Mouse (Mus musculus): ENCODE results near the gene Plekha5. TPM values are rescaled to one million over a fixed set of nuclear protein-coding genes. Genes with fewer than 3 reads are reported as not detected.
A peak's percentile ranks its signal among the peaks of the same experiment; 100 is the strongest.

Gene Plekha5
- total RNA-seq, 1 experiment from 2014 or later, result 26.4 TPM

GRCm38 (mm10) chr6:140608666-140609065 lies 184.8 kb downstream of the Plekha5 start:
- ATAC-seq (replicated peaks in 1 of 2; ENCODE audit: insufficient read depth in 1 of 2, low FRiP score in 2 of 2, low TSS enrichment in 1 of 2, low read depth in 1 of 2, poor library complexity in 2 of 2, severe bottlenecking in 2 of 2), result no peak

- ATAC-seq (replicated peaks in 1 of 2; ENCODE audit: insufficient read depth in 1 of 2, low FRiP score in 2 of 2, low TSS enrichment in 1 of 2, low read depth in 1 of 2, poor library complexity in 2 of 2, severe bottlenecking in 2 of 2), result peak; percentile 38 to 55; a peak in 1 of 4 replicates
Measured at GRCm38 (mm10) chr6:140609533-140609932, 185.7 kb downstream of the Plekha5 start.

GRCm38 (mm10) chr6:140610117-140610516 lies 186.3 kb downstream of the Plekha5 start:
- ATAC-seq (replicated peaks in 1 of 2; ENCODE audit: insufficient read depth in 1 of 2, low FRiP score in 2 of 2, low TSS enrichment in 1 of 2, low read depth in 1 of 2, poor library complexity in 2 of 2, severe bottlenecking in 2 of 2), result peak; percentile 25 to 51

- ATAC-seq (replicated peaks in 1 of 2; ENCODE audit: insufficient read depth in 1 of 2, low FRiP score in 2 of 2, low TSS enrichment in 1 of 2, low read depth in 1 of 2, poor library complexity in 2 of 2, severe bottlenecking in 2 of 2), result no peak
Measured at GRCm38 (mm10) chr6:140611282-140611681, 187.4 kb downstream of the Plekha5 start.

GRCm38 (mm10) chr6:140611893-140612473 lies 188.1 kb downstream of the Plekha5 start:
- no peak for ATAC-seq (replicated peaks in 1 of 2; ENCODE audit: insufficient read depth in 1 of 2, low FRiP score in 2 of 2, low TSS enrichment in 1 of 2, low read depth in 1 of 2, poor library complexity in 2 of 2, severe bottlenecking in 2 of 2)

- ATAC-seq (replicated peaks in 1 of 2; ENCODE audit: insufficient read depth in 1 of 2, low FRiP score in 2 of 2, low TSS enrichment in 1 of 2, low read depth in 1 of 2, poor library complexity in 2 of 2, severe bottlenecking in 2 of 2), result no peak
Measured at GRCm38 (mm10) chr6:140613822-140614221, 190.0 kb downstream of the Plekha5 start.

- ATAC-seq (replicated peaks in 1 of 2; ENCODE audit: insufficient read depth in 1 of 2, low FRiP score in 2 of 2, low TSS enrichment in 1 of 2, low read depth in 1 of 2, poor library complexity in 2 of 2, severe bottlenecking in 2 of 2), result 0 out of 4 replicates have a peak, but pooled peaks of 1 of the 2 experiments have one; percentile 19
Measured at GRCm38 (mm10) chr6:140614711-140615110, 190.9 kb downstream of the Plekha5 start.

- ATAC-seq (replicated peaks in 1 of 2; ENCODE audit: insufficient read depth in 1 of 2, low FRiP score in 2 of 2, low TSS enrichment in 1 of 2, low read depth in 1 of 2, poor library complexity in 2 of 2, severe bottlenecking in 2 of 2), result no peak
Measured at GRCm38 (mm10) chr6:140620531-140621349, 196.9 kb downstream of the Plekha5 start.

GRCm38 (mm10) chr6:140621622-140622021 lies 197.8 kb downstream of the Plekha5 start:
- no peak for ATAC-seq (replicated peaks in 1 of 2; ENCODE audit: insufficient read depth in 1 of 2, low FRiP score in 2 of 2, low TSS enrichment in 1 of 2, low read depth in 1 of 2, poor library complexity in 2 of 2, severe bottlenecking in 2 of 2)

- peak in 1 of 2 experiments; percentile 61; a peak in 2 of 4 replicates for ATAC-seq (replicated peaks in 1 of 2; ENCODE audit: insufficient read depth in 1 of 2, low FRiP score in 2 of 2, low TSS enrichment in 1 of 2, low read depth in 1 of 2, poor library complexity in 2 of 2, severe bottlenecking in 2 of 2)
Measured at GRCm38 (mm10) chr6:140622391-140623225, 198.8 kb downstream of the Plekha5 start, which contains the start of gene Aebp2. Gene Aebp2, plus strand, starts transcription at chr6:140622663.

- peak; percentile 54 to 62 for ATAC-seq (replicated peaks in 1 of 2; ENCODE audit: insufficient read depth in 1 of 2, low FRiP score in 2 of 2, low TSS enrichment in 1 of 2, low read depth in 1 of 2, poor library complexity in 2 of 2, severe bottlenecking in 2 of 2)
Measured at GRCm38 (mm10) chr6:140623226-140624095, 199.6 kb downstream of the Plekha5 start.

GRCm38 (mm10) chr6:140624096-140625051 lies 200.5 kb downstream of the Plekha5 start:
- peak in 1 of 2 experiments; percentile 2; a peak in 1 of 4 replicates for ATAC-seq (replicated peaks in 1 of 2; ENCODE audit: insufficient read depth in 1 of 2, low FRiP score in 2 of 2, low TSS enrichment in 1 of 2, low read depth in 1 of 2, poor library complexity in 2 of 2, severe bottlenecking in 2 of 2)

- ATAC-seq (replicated peaks in 1 of 2; ENCODE audit: insufficient read depth in 1 of 2, low FRiP score in 2 of 2, low TSS enrichment in 1 of 2, low read depth in 1 of 2, poor library complexity in 2 of 2, severe bottlenecking in 2 of 2), result no peak
Measured at GRCm38 (mm10) chr6:140629176-140629859, 205.5 kb downstream of the Plekha5 start.

- ATAC-seq (replicated peaks in 1 of 2; ENCODE audit: insufficient read depth in 1 of 2, low FRiP score in 2 of 2, low TSS enrichment in 1 of 2, low read depth in 1 of 2, poor library complexity in 2 of 2, severe bottlenecking in 2 of 2), result no peak
Measured at GRCm38 (mm10) chr6:140630306-140630705, 206.5 kb downstream of the Plekha5 start.

GRCm38 (mm10) chr6:140633616-140634015 lies 209.8 kb downstream of the Plekha5 start:
- no peak for ATAC-seq (replicated peaks in 1 of 2; ENCODE audit: insufficient read depth in 1 of 2, low FRiP score in 2 of 2, low TSS enrichment in 1 of 2, low read depth in 1 of 2, poor library complexity in 2 of 2, severe bottlenecking in 2 of 2)
